Mouse (Mus musculus) gastrocnemius, adult 18-20 months (tissue): ENCODE results near the gene C5ar2. TPM values are rescaled to one million over a fixed set of nuclear protein-coding genes. Genes with fewer than 3 reads are reported as not detected.
"Not testable (repeated sequence)": the region's sequence is repeated elsewhere in the genome, so short reads cannot be mapped to it uniquely, and the experiment has no call there.

Experiments used
- DNase-seq: peaks from one replicate; pipeline ENCODE4 v3.0.0; 2021; ENCODE audit warnings: low spot score
- total RNA-seq, 2 experiments: library from RNA; stranded (reverse); gene quantifications; 2 replicates each; pipeline ENCODE4 v1.2.3; 2021

C5ar2 gene
- total RNA-seq, 2 experiments from 2014 or later = 0.25 to 0.26 TPM

GRCm38 (mm10) chr7:16257830-16258229 is 13.9 kb upstream of the C5ar2 start:
- DNase-seq = no peak

GRCm38 (mm10) chr7:16255963-16256362 is 12.0 kb upstream of the C5ar2 start:
- DNase-seq = not testable (repeated sequence)

- DNase-seq = no peak
These were observed 10.2 kb upstream of the C5ar2 start for GRCm38 (mm10) chr7:16254195-16254594.

GRCm38 (mm10) chr7:16250687-16251086 is 6.7 kb upstream of the C5ar2 start:
- DNase-seq = no peak

- no peak for DNase-seq
These were observed 2.0 kb upstream of the C5ar2 start for GRCm38 (mm10) chr7:16245958-16246357.

GRCm38 (mm10) chr7:16242198-16242597 is 1.8 kb downstream of the C5ar2 start:
- DNase-seq = no peak

GRCm38 (mm10) chr7:16241787-16242186 is 2.2 kb downstream of the C5ar2 start:
- DNase-seq = no peak

- DNase-seq = no peak
These were observed 3.0 kb downstream of the C5ar2 start for GRCm38 (mm10) chr7:16240978-16241303.

GRCm38 (mm10) chr7:16240281-16240977 is 3.5 kb downstream of the C5ar2 start:
- DNase-seq = no peak

GRCm38 (mm10) chr7:16239554-16239997 is 4.4 kb downstream of the C5ar2 start:
- DNase-seq = peak; percentile 69

- DNase-seq = no peak
These were observed 14.1 kb downstream of the C5ar2 start for GRCm38 (mm10) chr7:16229869-16230268.

GRCm38 (mm10) chr7:16221582-16222272 is 22.2 kb downstream of the C5ar2 start, which contains the start of gene Dhx34:
Dhx34 (minus strand) TSS chr7:16222037.
- DNase-seq = peak; percentile 93

GRCm38 (mm10) chr7:16213986-16214385 is 30.0 kb downstream of the C5ar2 start:
- no peak for DNase-seq

GRCm38 (mm10) chr7:16213196-16213595 is 30.8 kb downstream of the C5ar2 start:
- DNase-seq = no peak

GRCm38 (mm10) chr7:16210862-16211365 is 33.0 kb downstream of the C5ar2 start:
- DNase-seq = peak; percentile 30

- DNase-seq = no peak
These were observed 34.9 kb downstream of the C5ar2 start for GRCm38 (mm10) chr7:16208781-16209665.

- peak; percentile 7 for DNase-seq
These were observed 36.5 kb downstream of the C5ar2 start for GRCm38 (mm10) chr7:16207496-16207895.

- DNase-seq = no peak
These were observed 36.9 kb downstream of the C5ar2 start for GRCm38 (mm10) chr7:16207076-16207475.

GRCm38 (mm10) chr7:16204791-16205190 is 39.2 kb downstream of the C5ar2 start:
- DNase-seq = no peak

- no peak for DNase-seq
These were observed 40.5 kb downstream of the C5ar2 start for GRCm38 (mm10) chr7:16203505-16203903.

- DNase-seq = no peak
These were observed 41.0 kb downstream of the C5ar2 start for GRCm38 (mm10) chr7:16202756-16203504.
